Mouse (Mus musculus) heart, adult 11 months (tissue): ENCODE measurements around the gene Cct3.
"Not testable (repeated sequence)": the region's sequence is repeated elsewhere in the genome, so short reads cannot be mapped to it uniquely, and the experiment has no call there.

Experiments
- DNase-seq: peaks from one replicate; pipeline ENCODE4 v3.0.0; 2022

Cct3 gene

DNA sequence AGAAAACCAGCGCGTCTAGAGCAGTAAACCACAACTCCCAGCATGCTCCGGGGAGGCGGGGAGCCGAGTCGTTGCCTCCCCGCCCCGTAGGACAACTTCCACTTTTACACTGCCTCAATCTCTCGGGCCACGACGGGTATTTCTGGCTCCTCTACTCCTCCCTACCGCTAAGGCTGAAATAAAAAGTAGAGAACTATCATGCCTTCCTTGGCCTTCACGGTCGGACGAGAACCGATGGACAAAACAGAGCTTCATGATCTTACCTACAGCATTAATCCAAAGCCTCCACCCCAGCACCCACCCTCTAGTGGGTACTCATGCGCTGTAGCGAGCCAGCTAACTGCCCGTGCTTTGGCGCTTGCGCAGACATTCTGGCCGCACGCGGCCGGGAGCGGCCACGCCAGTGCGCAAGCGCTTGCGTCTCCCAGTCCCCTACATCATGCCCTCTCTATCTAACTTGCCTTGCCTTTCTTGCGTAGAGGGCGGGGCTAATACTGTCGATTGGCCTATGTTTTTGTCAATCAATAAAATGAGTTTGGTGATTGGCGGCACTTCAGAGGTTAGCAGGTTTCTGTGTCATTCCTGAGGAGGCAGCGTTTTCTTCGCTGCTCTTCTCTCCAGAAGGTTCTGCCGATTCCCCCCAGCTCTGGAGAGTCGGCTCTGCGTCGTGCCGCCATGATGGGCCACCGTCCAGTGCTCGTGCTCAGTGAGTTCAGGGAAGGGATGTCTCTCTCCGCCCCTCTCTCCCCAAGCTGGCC lies at the start of gene Cct3, which contains the start of gene Tsacc:
Gene Cct3, plus strand, starts transcription at position 556 of the 758 bp plus-strand sequence.
Gene Tsacc, minus strand, starts transcription at position 439 of the 758 bp plus-strand sequence.
- peak; percentile 100 for DNase-seq

- DNase-seq = peak; percentile 83
Measured at GRCm38 (mm10) chr3:88247666-88248065, 49.2 kb upstream of the Cct3 start.

DNA sequence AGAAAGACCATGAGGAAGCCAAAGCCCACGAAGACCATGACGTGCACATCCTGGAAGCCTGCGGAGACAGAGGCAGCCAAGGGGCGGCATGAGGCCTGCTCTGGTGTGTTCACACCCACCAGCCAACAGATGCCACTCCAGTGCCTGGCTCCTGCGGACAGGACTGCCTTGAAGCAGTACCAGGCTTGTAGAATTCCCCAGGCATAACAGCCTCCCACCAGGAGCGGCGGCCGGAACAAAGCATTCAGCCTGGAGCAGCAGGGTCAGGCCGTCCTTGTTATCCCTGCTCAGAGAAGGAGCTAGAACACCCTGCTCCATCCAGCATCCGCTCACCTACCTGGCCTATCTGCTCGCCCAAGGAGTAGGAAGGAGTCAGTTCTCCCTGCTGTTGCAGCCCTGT lies 48.5 kb upstream of the Cct3 start:
- peak; percentile 82 for DNase-seq

DNA sequence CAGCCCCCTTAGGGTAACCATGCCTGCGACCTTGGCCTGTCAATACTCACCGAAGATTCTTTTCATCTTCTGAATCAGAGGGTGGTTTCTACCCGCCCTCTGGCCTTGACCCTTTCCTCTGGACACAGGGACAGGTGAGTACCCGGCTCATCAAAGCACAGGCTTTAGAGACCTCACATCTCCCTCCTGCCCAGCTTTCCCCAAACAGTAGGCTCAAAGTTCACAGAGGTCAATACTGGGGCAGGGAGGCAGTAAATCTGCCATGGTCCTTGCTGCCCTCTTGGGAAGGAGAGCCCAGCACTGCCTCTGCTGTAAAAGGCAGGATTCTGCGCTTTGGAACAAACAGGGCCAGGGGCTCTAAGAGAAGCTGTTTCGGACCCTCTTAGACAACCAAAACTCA lies 44.2 kb upstream of the Cct3 start:
- no peak for DNase-seq

DNA sequence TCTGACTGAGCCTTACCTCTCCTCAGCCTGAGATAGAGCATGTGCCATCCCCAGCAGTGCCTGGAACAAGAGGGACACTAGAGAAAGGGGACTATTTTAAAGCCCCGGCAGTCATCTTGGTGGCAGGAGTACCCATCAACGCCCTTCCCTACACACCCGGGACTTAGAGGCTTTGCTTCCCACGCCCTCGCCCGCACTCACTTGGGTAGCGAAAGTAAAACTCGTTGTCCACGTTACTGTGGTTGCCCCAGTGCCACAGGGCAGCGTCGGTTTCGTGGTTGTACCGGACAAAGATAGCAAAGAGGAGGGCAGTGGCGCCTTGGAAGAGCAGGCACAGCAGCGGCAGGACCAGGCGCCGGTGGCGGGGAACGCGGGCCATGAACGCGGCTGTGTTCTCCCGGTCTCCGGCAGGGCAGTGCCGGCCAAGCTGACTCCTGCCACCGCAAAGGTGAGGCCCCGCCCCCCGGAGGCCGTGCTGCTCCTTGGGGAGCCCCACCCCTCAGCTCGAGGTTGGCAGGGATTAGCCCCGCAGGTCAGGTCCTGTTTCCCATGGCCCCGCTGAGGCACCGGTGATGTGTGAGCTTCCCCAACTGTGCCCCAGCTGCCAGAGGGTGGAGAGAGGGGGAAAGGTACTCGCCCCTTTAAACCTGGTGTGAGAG lies 42.5 kb upstream of the Cct3 start, which contains the start of gene Rhbg:
Gene Rhbg, minus strand, starts transcription at position 442 of the 659 bp plus-strand sequence.
- no peak for DNase-seq

GRCm38 (mm10) chr3:88255950-88256349 lies 41.0 kb upstream of the Cct3 start:
- no peak for DNase-seq

- DNase-seq = no peak
Measured at GRCm38 (mm10) chr3:88256382-88256781, 40.5 kb upstream of the Cct3 start.

DNA sequence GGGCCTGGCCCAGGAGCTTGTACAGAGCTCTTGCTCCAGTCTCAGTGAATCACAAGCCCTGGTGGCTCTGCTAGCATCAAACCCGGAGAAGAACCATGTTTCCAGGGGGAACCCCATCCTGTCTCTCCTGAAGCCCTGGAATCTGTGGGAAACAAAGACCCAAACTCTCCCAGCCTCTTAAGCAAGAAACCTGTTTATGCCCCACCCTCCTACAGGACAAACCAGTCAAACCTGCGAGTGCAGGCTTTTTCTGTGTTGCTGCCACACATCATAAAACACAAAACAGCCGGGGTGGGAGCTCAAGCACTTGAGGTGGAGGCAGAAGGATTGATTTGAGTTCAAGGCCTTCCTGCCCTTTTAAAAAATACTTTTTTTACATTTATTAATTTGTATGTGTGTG lies 34.6 kb upstream of the Cct3 start:
- no peak for DNase-seq

DNA sequence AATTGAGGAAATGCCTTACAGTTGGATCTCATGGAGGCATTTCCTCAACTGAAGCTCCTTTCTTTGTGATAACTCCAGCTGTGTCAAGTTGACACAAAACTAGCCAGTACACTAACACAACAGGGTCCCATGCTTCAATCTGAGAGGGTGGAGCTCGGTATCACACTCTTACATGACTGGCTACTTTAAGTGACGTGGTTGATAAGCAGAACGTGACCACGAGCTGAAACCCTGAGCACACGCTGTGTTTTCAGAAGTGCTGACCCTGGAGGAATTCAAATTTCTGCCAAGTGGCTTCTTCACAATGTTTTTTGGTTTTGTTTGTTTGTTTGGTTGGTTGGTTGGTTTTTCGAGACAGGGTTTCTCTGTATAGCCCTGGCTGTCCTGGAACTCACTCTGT lies 28.9 kb upstream of the Cct3 start:
- DNase-seq = not testable (repeated sequence)

DNA sequence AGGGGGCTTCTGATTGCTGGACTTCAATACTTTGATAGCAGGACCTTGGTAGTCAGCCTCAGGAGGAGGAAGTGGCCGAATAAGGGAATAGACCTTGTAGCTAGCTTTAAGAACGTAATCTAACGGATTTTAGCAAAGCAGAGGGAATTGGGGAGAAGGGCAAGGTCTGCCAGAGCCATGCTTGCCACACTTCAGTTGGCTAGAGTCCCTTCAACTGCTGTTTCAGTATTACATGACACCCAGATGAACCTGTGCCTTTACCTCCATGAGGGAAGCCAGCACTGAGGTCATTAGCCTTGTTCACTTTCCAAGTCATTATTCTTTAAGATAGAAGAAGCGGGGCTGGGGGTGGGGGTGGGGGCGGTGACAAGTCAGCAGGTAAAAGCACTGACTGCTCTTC lies 27.9 kb upstream of the Cct3 start:
- no peak for DNase-seq

DNA sequence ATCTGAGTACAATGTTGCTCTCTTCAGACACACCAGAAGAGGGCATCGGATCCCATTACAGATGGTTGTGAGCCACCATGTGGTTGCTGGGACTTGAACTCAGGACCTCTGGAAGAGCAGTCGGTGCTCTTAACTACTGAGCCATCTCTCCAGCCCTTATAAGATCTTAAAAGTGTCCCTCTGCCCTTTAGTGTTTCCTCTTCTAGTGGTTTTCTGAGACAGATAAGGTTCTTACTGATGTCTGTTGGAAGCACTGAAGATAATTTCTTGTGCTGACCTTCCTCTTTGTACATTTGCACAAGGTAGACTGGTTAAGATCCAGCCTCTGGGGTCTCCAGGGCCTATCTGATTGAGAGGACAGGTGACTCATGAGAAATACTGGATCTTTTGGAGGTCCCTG lies 25.6 kb upstream of the Cct3 start:
- not testable (repeated sequence) for DNase-seq

- no peak for DNase-seq
Measured at GRCm38 (mm10) chr3:88271859-88272258, 25.1 kb upstream of the Cct3 start.

GRCm38 (mm10) chr3:88274002-88274401 lies 22.9 kb upstream of the Cct3 start:
- DNase-seq = no peak

- peak; percentile 56 for DNase-seq
Measured at GRCm38 (mm10) chr3:88276121-88276520, 20.8 kb upstream of the Cct3 start.

DNA sequence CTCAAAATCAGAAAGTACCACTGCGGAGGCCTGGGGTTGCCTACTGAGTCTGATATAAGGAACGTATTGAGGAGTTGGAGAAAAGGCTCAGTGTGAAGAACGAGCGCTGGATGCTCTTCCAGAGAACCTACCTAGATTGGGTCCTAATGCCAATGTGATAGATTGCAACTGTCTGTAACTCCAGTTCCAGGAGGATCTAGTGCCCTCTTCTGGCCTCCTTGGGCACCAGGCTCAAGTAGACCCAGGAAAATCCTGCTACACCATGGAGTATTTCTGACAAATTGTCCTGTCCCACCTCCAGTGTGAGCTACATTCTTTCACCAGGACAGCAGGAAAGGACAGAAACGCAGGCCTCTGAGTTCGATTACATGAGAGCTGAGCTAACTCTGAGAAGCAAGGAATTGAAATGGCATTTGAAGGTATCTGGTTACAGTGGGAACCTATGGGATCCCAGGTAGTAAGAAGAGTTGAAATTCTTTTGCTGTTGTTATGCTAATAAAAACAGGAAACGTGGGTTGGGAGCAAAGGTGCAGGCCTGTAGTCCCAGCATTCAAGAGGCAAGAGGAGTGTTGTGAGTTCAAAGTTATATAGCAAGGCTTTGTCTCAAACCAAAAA lies 20.3 kb upstream of the Cct3 start:
- peak; percentile 61 for DNase-seq

DNA sequence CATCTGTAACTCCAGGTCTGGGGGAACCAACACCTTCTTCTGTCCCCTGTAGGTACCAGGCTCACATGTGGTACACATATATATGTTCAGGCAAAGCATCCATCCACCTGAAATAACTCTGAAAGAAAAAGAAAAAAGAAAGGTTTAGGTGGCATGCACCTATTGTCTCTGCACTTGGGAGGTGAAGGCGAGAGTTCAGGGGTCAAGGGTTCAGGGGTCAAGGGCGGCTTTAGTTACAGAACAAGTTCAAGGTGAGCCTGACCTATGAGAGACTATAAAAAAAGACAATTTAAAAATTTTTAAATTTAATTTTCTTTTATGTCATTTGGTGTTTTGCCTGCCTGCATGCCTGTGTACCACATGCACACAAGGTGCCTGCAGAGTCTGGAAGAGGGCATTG lies 16.9 kb upstream of the Cct3 start:
- no peak for DNase-seq

- DNase-seq = peak; percentile 70
Measured at GRCm38 (mm10) chr3:88281141-88281916, 15.6 kb upstream of the Cct3 start.

GRCm38 (mm10) chr3:88284815-88285564 lies 11.9 kb upstream of the Cct3 start:
- peak; percentile 80 for DNase-seq

- DNase-seq = not testable (repeated sequence)
Measured at GRCm38 (mm10) chr3:88285565-88285895, 11.4 kb upstream of the Cct3 start.

DNA sequence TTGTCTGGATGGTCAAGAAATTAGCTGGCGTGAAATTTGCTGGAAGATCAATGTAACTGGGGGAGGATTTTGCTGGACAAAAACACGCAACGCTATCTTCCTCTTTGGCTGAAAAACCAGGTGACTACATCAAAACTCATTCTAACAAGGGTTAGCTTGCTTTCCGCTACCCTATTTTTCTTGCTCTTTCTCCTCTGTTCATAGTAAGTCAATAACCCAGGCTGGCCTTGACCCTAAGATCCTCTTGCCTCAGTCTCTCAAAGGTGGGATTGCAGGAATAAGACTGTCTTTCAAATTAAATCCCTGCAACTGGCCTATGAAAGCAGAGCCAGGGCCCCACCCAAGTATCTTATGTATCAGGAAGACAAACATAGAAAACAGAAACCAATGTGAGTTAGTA lies 9.8 kb upstream of the Cct3 start, which contains the start of gene Gm38392:
Gene Gm38392, minus strand, starts transcription at position 101 of the 400 bp plus-strand sequence.
- peak; percentile 66 for DNase-seq

- peak; percentile 70 for DNase-seq
Measured at GRCm38 (mm10) chr3:88288133-88288713, 8.7 kb upstream of the Cct3 start.

DNA sequence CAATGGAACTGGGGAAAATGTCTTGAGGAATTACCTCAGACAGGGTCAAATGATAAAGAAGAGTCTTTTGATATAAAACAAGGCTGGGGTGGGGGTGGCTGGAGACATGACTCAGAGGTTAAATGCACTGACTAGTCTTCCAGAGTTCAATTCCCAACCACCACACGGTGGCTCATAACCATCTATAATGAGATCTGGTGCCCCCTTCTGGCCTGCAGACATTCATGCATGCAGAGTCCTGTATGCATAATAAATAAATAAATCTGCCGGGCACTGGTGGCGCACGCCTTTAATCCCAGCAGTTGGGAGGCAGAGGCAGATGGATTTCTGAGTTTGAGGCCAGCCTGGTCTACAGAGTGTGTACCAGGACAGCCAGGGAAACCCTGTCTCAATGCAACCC lies 4.9 kb upstream of the Cct3 start:
- DNase-seq = no peak
